Mouse (Mus musculus) erythroblast, embryonic 14.5 days (primary cell): ENCODE data around the gene Psapl1.

Experiments
- GATA1 ChIP-seq: IDR thresholded peaks from 2 replicates; pipeline ENCODE4 v1.6.1; 2012; ENCODE audit warnings: low read length, inconsistent platforms, mixed read lengths
- TAL1 ChIP-seq: IDR thresholded peaks from 3 replicates; pipeline ENCODE4 v1.6.1; 2012; ENCODE audit warnings: low read length, inconsistent platforms, mixed read lengths

DNA sequence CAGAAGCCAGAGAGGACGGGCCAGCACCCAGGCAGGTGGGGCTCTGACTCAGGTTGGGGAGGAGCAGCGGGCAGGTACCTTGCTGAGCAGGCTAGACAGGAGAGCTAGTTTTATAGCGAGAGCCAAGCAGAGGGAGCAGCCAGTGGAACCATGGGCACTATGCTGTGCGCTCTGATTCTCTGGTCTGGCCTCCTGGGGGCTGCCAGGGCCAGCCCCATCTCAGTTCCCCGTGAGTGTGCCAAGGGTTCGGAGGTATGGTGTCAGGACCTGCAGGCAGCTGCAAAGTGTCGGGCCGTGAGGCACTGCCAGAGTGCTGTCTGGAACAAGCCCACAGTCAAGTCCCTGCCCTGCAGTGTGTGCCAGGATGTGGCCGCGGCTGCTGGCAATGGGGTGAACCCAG lies at the start of gene Psapl1:
- TF ChIP-seq GATA1 (no peak), TAL1 (no peak)
